Mouse (Mus musculus): ENCODE measurements around the gene Nrp2. TPM values are rescaled to one million over a fixed set of nuclear protein-coding genes. Genes with fewer than 3 reads are reported as not detected.

Nrp2 gene
- polyA plus RNA-seq, 1 experiment: 2.0 TPM

DNA sequence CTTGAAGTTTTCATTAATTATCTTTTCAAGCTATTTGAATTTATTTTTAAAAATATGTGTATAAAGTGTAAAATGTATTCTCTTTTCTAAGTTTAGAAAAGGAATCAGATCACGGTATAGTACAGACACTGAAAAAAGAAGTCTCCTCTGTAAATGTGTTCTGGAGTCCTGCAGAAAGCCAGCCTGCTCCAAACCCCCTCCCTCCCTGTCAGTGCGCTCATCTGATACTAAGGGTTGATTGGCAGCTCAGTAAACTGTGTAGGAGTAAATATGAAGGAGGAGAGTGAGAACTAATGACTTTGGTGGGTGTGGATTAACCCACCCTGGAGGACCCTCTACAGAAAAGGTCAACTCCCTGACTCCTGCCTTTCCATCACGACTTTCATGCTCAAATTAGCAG lies 5.7 kb upstream of the Nrp2 start:
- H3K36me3 ChIP-seq (ENCODE audit: control insufficient read depth, insufficient read depth, low read length): no peaks in the 10 kb centered on the region
- TF ChIP-seq CTCF (IDR thresholded peaks at IDR 0.05; ENCODE audit: control insufficient read depth, insufficient read depth, insufficient replicate concordance, low read depth, low read length): no peak
- TF ChIP-seq POLR2A (IDR thresholded peaks at IDR 0.05; ENCODE audit: control insufficient read depth, low read depth, low read length): no peak
- H3K4me1 ChIP-seq (ENCODE audit: control insufficient read depth, insufficient read depth, low read length): no peaks in the 10 kb centered on the region
- no peak overlapping the region for H3K27ac ChIP-seq (ENCODE audit: control insufficient read depth, insufficient read depth, low read depth, low read length)
- H3K4me3 ChIP-seq (ENCODE audit: control insufficient read depth, low read depth, low read length): no peak overlapping the region
- H3K27me3 ChIP-seq (ENCODE audit: control insufficient read depth, insufficient read depth, low read length): no peaks in the 10 kb centered on the region

- no peaks in the 10 kb centered on the region for H3K36me3 ChIP-seq (ENCODE audit: control insufficient read depth, insufficient read depth, low read length)
- no peaks in the 10 kb centered on the region; the same call in 1 of the 2 replicates for H3K27me3 ChIP-seq (ENCODE audit: control insufficient read depth, insufficient read depth, low read length)
- H3K4me1 ChIP-seq (ENCODE audit: control insufficient read depth, insufficient read depth, low read length): no peaks in the 10 kb centered on the region; the same call in 1 of the 2 replicates
- H3K27ac ChIP-seq (ENCODE audit: control insufficient read depth, insufficient read depth, low read depth, low read length): no peak overlapping the region
- no peak overlapping the region for H3K4me3 ChIP-seq (ENCODE audit: control insufficient read depth, low read depth, low read length)
- no peak for TF ChIP-seq CTCF (IDR thresholded peaks at IDR 0.05; ENCODE audit: control insufficient read depth, insufficient read depth, insufficient replicate concordance, low read depth, low read length)
These were observed 3.3 kb upstream of the Nrp2 start for GRCm38 (mm10) chr1:62699801-62700200.

DNA sequence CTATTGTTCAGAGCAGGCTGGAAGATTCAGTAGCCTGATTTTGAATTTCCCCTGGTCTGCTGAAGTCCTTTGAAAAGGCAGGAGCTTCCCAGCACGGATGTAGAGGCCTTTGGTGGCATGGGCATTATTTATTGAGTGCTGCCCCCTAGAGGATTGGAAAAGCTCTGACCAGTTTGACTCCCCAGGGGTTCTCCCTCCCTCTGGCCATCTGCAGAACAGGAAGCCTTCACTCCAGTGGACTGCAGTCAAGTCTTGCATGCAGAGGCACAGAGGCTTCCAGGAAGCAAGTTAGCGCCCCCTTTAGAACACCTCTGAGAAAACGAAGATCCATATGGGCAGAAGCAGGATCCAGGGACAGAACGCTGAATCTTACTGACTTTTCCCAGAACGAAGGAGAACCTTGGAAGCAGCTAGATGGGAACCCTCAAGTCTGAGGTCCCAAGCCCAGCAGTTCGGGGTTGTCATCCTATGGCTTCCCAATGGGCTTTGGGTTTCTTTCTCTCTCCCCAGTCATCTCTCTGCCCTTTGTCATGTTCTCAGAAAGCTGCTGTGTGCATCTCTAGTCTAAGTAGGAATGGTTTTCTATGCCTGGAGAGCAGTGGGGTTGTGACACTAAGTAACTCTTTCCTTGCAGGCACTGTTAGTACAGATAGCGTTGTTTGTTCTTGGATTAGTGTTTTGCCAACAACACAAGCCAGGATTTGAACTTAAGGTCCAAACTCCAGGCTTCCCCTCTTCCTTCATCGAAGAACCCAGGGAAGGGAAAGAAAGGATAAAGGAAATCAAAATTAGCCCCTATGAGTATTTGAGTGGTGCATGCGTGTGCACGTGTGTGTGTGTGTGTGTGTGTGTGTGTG lies 1.8 kb upstream of the Nrp2 start:
- H3K4me3 ChIP-seq (ENCODE audit: control insufficient read depth, low read depth, low read length): no peak overlapping the region
- H3K36me3 ChIP-seq (ENCODE audit: control insufficient read depth, insufficient read depth, low read length): no peaks in the 10 kb centered on the region
- H3K4me1 ChIP-seq (ENCODE audit: control insufficient read depth, insufficient read depth, low read length): no peaks in the 10 kb centered on the region; the same call in 1 of the 2 replicates
- peaks cover 2% of the 10 kb centered on the region; the same call in 1 of the 2 replicates for H3K27me3 ChIP-seq (ENCODE audit: control insufficient read depth, insufficient read depth, low read length)
- TF ChIP-seq CTCF (IDR thresholded peaks at IDR 0.05; ENCODE audit: control insufficient read depth, insufficient read depth, insufficient replicate concordance, low read depth, low read length) (peak; percentile 50; the same call in 1 of the 2 replicates), POLR2A (IDR thresholded peaks at IDR 0.05; ENCODE audit: control insufficient read depth, low read depth, low read length) (no peak)
- H3K27ac ChIP-seq (ENCODE audit: control insufficient read depth, insufficient read depth, low read depth, low read length): no peak overlapping the region

- Histone ChIP-seq H3K4me1 (ENCODE audit: control insufficient read depth, insufficient read depth, low read length) (no peaks in the 10 kb centered on the region; the same call in 1 of the 2 replicates), H3K27ac (ENCODE audit: control insufficient read depth, insufficient read depth, low read depth, low read length) (no peak overlapping the region), H3K36me3 (ENCODE audit: control insufficient read depth, insufficient read depth, low read length) (no peaks in the 10 kb centered on the region), H3K4me3 (ENCODE audit: control insufficient read depth, low read depth, low read length) (peak overlapping the region; percentile 21), H3K27me3 (ENCODE audit: control insufficient read depth, insufficient read depth, low read length) (peaks cover 2% of the 10 kb centered on the region; the same call in 1 of the 2 replicates)
- no peak for TF ChIP-seq CTCF (IDR thresholded peaks at IDR 0.05; ENCODE audit: control insufficient read depth, insufficient read depth, insufficient replicate concordance, low read depth, low read length)
- TF ChIP-seq POLR2A (IDR thresholded peaks at IDR 0.05; ENCODE audit: control insufficient read depth, low read depth, low read length): no peak
These were observed 342 bp upstream of the Nrp2 start for GRCm38 (mm10) chr1:62702743-62703142.

DNA sequence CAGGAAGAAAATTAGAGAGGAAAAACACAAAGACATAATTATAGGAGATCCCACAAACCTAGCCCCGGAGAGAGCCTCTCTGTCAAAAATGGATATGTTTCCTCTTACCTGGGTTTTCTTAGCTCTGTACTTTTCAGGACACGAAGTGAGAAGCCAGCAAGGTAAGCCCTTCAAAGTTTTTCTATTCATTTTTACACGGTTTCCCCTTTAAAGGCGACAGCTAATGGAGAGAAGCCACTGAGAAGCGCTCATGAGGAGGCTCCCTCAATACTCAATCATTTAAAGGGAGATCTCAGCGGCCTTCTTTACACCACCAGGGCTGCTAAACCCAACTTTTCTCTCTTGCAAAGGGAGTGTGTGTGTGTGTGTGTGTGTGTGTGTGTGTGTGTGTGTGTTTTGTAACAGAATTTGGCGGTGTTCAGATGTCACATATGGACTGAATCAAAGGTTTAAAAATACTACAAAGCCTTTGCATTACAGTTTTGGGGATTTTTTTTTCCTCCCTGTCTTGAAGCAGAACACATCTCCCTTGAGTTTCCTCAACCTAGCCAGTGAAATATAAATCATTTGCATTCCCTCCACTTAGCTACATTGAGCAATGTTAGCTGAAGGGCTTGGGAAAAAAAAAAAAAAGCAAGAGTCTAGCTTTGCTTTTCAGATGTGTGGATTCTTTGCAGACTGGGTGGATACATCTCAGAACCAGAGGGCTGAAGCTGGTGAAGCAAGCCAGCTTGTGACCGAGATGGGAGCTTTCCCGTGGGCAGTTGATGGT lies 1.2 kb downstream of the Nrp2 start:
- H3K36me3 ChIP-seq (ENCODE audit: control insufficient read depth, insufficient read depth, low read length): no peaks in the 10 kb centered on the region
- no peaks in the 10 kb centered on the region; the same call in 1 of the 2 replicates for H3K4me1 ChIP-seq (ENCODE audit: control insufficient read depth, insufficient read depth, low read length)
- no peak overlapping the region; the same call in 1 of the 2 replicates for H3K4me3 ChIP-seq (ENCODE audit: control insufficient read depth, low read depth, low read length)
- peaks cover 2% of the 10 kb centered on the region; the same call in 1 of the 2 replicates for H3K27me3 ChIP-seq (ENCODE audit: control insufficient read depth, insufficient read depth, low read length)
- H3K27ac ChIP-seq (ENCODE audit: control insufficient read depth, insufficient read depth, low read depth, low read length): no peak overlapping the region
- TF ChIP-seq CTCF (IDR thresholded peaks at IDR 0.05; ENCODE audit: control insufficient read depth, insufficient read depth, insufficient replicate concordance, low read depth, low read length) (no peak), POLR2A (IDR thresholded peaks at IDR 0.05; ENCODE audit: control insufficient read depth, low read depth, low read length) (no peak)

GRCm38 (mm10) chr1:62704889-62705516 lies 1.9 kb downstream of the Nrp2 start:
- Histone ChIP-seq H3K36me3 (ENCODE audit: control insufficient read depth, insufficient read depth, low read length) (no peaks in the 10 kb centered on the region), H3K4me1 (ENCODE audit: control insufficient read depth, insufficient read depth, low read length) (no peaks in the 10 kb centered on the region; the same call in 1 of the 2 replicates), H3K4me3 (ENCODE audit: control insufficient read depth, low read depth, low read length) (peak overlapping the region; percentile 8; the same call in 1 of the 2 replicates), H3K27ac (ENCODE audit: control insufficient read depth, insufficient read depth, low read depth, low read length) (no peak overlapping the region), H3K27me3 (ENCODE audit: control insufficient read depth, insufficient read depth, low read length) (peaks cover 2% of the 10 kb centered on the region; the same call in 1 of the 2 replicates)
- TF ChIP-seq POLR2A (IDR thresholded peaks at IDR 0.05; ENCODE audit: control insufficient read depth, low read depth, low read length) (no peak), CTCF (IDR thresholded peaks at IDR 0.05; ENCODE audit: control insufficient read depth, insufficient read depth, insufficient replicate concordance, low read depth, low read length) (no peak)
